Mouse (Mus musculus) ovary, adult 10 weeks (tissue): ENCODE data around the gene Wnk3. TPM values are rescaled to one million over a fixed set of nuclear protein-coding genes. Genes with fewer than 3 reads are reported as not detected.

ENCODE experiments used
- polyA plus RNA-seq: library from polyadenylated mRNA; stranded (reverse); fragments of 350-450 nt; fragmentation: Illumina TruSeq; extraction: RNeasy Lipid Tissue Mini Kit (QIAGEN cat#74804); gene quantifications from one replicate; pipeline ENCODE4 v1.2.3, GENCODE M21; 2014

Gene Wnk3
- 17.2 TPM for polyA plus RNA-seq

DNA sequence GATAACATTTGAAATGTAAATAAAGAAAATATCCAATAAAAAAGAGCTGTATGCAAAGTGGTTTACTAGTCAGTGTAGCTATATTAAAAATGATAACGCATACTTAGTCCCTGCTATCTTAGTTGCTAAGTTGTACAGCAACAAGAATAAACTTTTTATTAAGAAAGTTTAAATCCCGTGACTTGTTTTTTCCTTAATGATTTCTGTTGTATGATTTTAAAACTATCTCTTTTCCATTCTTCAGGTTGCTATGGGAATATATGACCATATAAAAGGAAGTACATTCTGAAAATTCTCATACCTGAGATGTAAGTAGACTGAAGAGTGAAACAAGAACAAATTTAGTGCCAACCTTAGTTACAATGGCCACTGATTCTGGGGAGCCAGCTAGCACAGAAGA lies at the start of gene Wnk3:
Gene Wnk3 (plus strand): TSS at position 301 of the 400 bp plus-strand sequence.

DNA sequence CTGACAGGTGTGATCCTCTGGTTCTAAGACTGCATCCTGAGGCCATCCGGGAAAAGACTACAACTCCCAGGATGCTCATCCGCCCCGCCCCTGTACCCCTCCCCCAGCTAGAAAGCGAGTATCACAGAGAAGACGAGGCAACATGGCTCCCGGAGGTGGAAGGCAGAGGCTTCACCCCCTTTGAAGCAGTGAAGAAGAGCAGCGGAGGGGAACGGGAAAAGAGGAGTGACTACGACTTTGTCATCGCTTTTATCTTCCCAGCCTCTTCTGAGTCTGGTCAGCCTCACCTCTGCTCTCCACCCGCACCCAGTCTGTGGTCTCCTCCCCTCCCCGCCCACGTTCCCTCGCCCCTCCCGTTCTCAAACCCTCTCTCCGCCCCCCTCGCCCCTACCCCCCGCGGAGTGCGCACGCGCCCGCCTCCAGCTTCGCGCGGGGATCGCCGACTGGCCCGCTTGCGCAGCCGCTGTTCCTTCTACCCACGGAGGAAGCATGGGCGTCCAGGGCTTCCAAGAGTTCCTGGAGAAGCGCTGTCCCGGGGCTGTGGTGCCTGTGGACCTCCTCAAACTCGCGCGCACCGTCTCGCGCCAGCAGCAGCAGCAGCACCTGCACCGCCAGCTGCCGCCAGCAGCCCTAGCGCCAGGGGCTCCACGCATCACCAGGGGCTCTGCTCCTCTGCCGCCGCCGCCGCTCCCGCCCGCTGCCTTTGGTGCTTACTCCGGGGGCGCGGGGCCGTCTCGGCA lies 146.1 kb downstream of the Wnk3 start, which contains the start of gene Fam120c:
Gene Fam120c (plus strand): TSS at position 415 of the 740 bp plus-strand sequence.

Other genes starting within 250 kb of the Wnk3 start
- gene Gnl3l, start 180.8 kb upstream of the Wnk3 start, polyA plus RNA-seq, result 43.0 TPM
- 4.1 TPM for gene Fgd1, start 151.9 kb upstream of the Wnk3 start, polyA plus RNA-seq
- 45.6 TPM for gene Tsr2, start 101.5 kb upstream of the Wnk3 start, polyA plus RNA-seq
- gene Fam120c, start 146.1 kb downstream of the Wnk3 start, polyA plus RNA-seq, result 35.4 TPM